Mouse (Mus musculus): ENCODE results near the gene Qk.

GRCm38 (mm10) chr17:10360738-10361137 lies 41.1 kb upstream of the Qk start:
- TF ChIP-seq POLR2A (IDR thresholded peaks at IDR 0.05; ENCODE audit: low read depth, low read length) (no peak), CTCF (IDR thresholded peaks at IDR 0.05; ENCODE audit: extremely low read depth, insufficient read depth, insufficient read length, insufficient replicate concordance) (no peak)

Measured in spleen, adult 2 months (tissue).